Mouse (Mus musculus) liver, adult 2 months (tissue): ENCODE measurements around the gene Ulk4. TPM values are rescaled to one million over a fixed set of nuclear protein-coding genes. Genes with fewer than 3 reads are reported as not detected.

Source experiments
- DNase-seq: peaks from one replicate; pipeline ENCODE4 v3.0.0-alpha.2; 2011; ENCODE audit warnings: low read depth, low spot score; ENCODE audit errors: extremely low read depth
- H3K27ac ChIP-seq: fragments of 200-500 bp; replicated peaks from 2 replicates; pipeline ENCODE4 v1.5.1; 2012; ENCODE audit warnings: low read depth, mild to moderate bottlenecking, control low read depth, inconsistent platforms, low read length; ENCODE audit not compliant: insufficient read depth
- H3K27me3 ChIP-seq: fragments of 200-500 bp; 2 replicates; pipeline ENCODE4 v1.6.1; 2012; ENCODE audit warnings: mild to moderate bottlenecking, moderate library complexity, low read length, inconsistent platforms; ENCODE audit not compliant: control insufficient read depth, insufficient read depth
- H3K36me3 ChIP-seq: fragments of 200-500 bp; 2 replicates; pipeline ENCODE4 v1.6.1; 2012; ENCODE audit warnings: low read length, inconsistent platforms; ENCODE audit not compliant: control insufficient read depth, insufficient read depth
- H3K4me1 ChIP-seq: fragments of 200-500 bp; 2 replicates; pipeline ENCODE4 v1.6.1; 2011; ENCODE audit warnings: low read length; ENCODE audit not compliant: control insufficient read depth, insufficient read depth
- H3K4me3 ChIP-seq: fragments of 200-500 bp; 2 replicates; pipeline ENCODE4 v1.5.1; 2011; ENCODE audit warnings: low read depth, mild to moderate bottlenecking, control low read depth, low read length, moderate library complexity; ENCODE audit not compliant: insufficient read depth
- H3K79me2 ChIP-seq: fragments of 200-500 bp; 2 replicates; pipeline ENCODE4 v1.6.1; 2012; ENCODE audit warnings: inconsistent platforms, mild to moderate bottlenecking, low read length, moderate library complexity; ENCODE audit not compliant: control insufficient read depth, insufficient read depth
- H3K9ac ChIP-seq: fragments of 200-500 bp; 2 replicates; pipeline ENCODE4 v1.6.1; 2012; ENCODE audit warnings: low read depth, mild to moderate bottlenecking, control low read depth, inconsistent platforms, low read length
- CTCF ChIP-seq: fragments of 200-500 bp; IDR thresholded peaks from 2 replicates; pipeline ENCODE4 v1.5.1; 2011; ENCODE audit warnings: low read depth, low read length, control low read depth
- POLR2A ChIP-seq: fragments of 200-500 bp; IDR thresholded peaks from 2 replicates; pipeline ENCODE4 v1.6.1; 2011; ENCODE audit warnings: low read length, control low read depth; ENCODE audit not compliant: insufficient read depth; ENCODE audit errors: extremely low read depth
- WGBS: fragments of 180-500 bp; shearing (Covaris S2); methylation state at CpG from one replicate; pipeline ENCODE4 v1.1.7; 2018; 5-methylcytosine and 5-hydroxymethylcytosine counted together
- polyA plus RNA-seq: library from polyadenylated mRNA; depleted of rRNA; stranded (reverse); fragments of >200 nt; gene quantifications from 2 replicates; pipeline ENCODE4 v1.2.3, GENCODE M21; 2012
- total RNA-seq: library from RNA; depleted of rRNA; stranded (reverse); fragments of >200 nt; gene quantifications from 2 replicates; pipeline ENCODE4 v1.2.3, GENCODE M21; 2014

Ulk4 gene
- total and polyA plus RNA-seq, 2 experiments, result under 0.01 to 0.24 TPM

- no peak overlapping the region for H3K9ac ChIP-seq
- DNase-seq, result no peak
- no peaks in the 10 kb centered on the region for H3K36me3 ChIP-seq
- no peak overlapping the region for H3K4me3 ChIP-seq
- no peak overlapping the region for H3K27ac ChIP-seq
- H3K79me2 ChIP-seq, result no peaks in the 10 kb centered on the region
- no peaks in the 10 kb centered on the region for H3K27me3 ChIP-seq
- TF ChIP-seq CTCF, result no peak
- no peak for TF ChIP-seq POLR2A
- H3K4me1 ChIP-seq, result no peaks in the 10 kb centered on the region
- WGBS, result 90% methylated on average over 17 of the region's 17 CpGs
Observed at GRCm38 (mm10) chr9:121044471-121045206, 232.4 kb downstream of the Ulk4 start.

GRCm38 (mm10) chr9:121043021-121043420, 234.0 kb downstream of the Ulk4 start:
- Histone ChIP-seq H3K27me3 (no peaks in the 10 kb centered on the region), H3K4me1 (no peaks in the 10 kb centered on the region), H3K79me2 (no peaks in the 10 kb centered on the region), H3K27ac (no peak overlapping the region), H3K4me3 (no peak overlapping the region), H3K36me3 (no peaks in the 10 kb centered on the region), H3K9ac (no peak overlapping the region)
- DNase-seq, result no peak
- 90% methylated on average over 4 of the region's 4 CpGs for WGBS
- TF ChIP-seq POLR2A (no peak), CTCF (no peak)

GRCm38 (mm10) chr9:121038396-121038795, 238.6 kb downstream of the Ulk4 start:
- no peak for DNase-seq
- Histone ChIP-seq H3K27me3 (no peaks in the 10 kb centered on the region), H3K79me2 (no peaks in the 10 kb centered on the region), H3K4me3 (no peak overlapping the region), H3K27ac (no peak overlapping the region), H3K9ac (no peak overlapping the region), H3K4me1 (no peaks in the 10 kb centered on the region), H3K36me3 (no peaks in the 10 kb centered on the region)
- 79% methylated on average over 4 of the region's 4 CpGs for WGBS
- no peak for TF ChIP-seq POLR2A
- TF ChIP-seq CTCF, result no peak

GRCm38 (mm10) chr9:121037975-121038374, 239.0 kb downstream of the Ulk4 start:
- no peak overlapping the region for H3K27ac ChIP-seq
- no peaks in the 10 kb centered on the region for H3K36me3 ChIP-seq
- no peaks in the 10 kb centered on the region for H3K4me1 ChIP-seq
- no peak overlapping the region for H3K4me3 ChIP-seq
- no peak overlapping the region for H3K9ac ChIP-seq
- WGBS, result 95% methylated on average over 5 of the region's 5 CpGs
- H3K79me2 ChIP-seq, result no peaks in the 10 kb centered on the region
- no peaks in the 10 kb centered on the region for H3K27me3 ChIP-seq
- TF ChIP-seq POLR2A (no peak), CTCF (no peak)
- no peak for DNase-seq

GRCm38 (mm10) chr9:121035296-121035695, 241.7 kb downstream of the Ulk4 start:
- Histone ChIP-seq H3K36me3 (no peaks in the 10 kb centered on the region), H3K4me1 (no peaks in the 10 kb centered on the region), H3K27ac (no peak overlapping the region), H3K79me2 (no peaks in the 10 kb centered on the region), H3K9ac (no peak overlapping the region), H3K4me3 (no peak overlapping the region), H3K27me3 (no peaks in the 10 kb centered on the region)
- 72% methylated on average over 6 of the region's 6 CpGs for WGBS
- no peak for DNase-seq
- TF ChIP-seq POLR2A (no peak), CTCF (no peak)

GRCm38 (mm10) chr9:121033596-121033995, 243.4 kb downstream of the Ulk4 start:
- no peak for DNase-seq
- no peaks in the 10 kb centered on the region for H3K27me3 ChIP-seq
- no peak overlapping the region for H3K4me3 ChIP-seq
- H3K27ac ChIP-seq, result no peak overlapping the region
- WGBS, result 73% methylated on average over 4 of the region's 4 CpGs
- no peaks in the 10 kb centered on the region for H3K79me2 ChIP-seq
- no peak overlapping the region for H3K9ac ChIP-seq
- no peaks in the 10 kb centered on the region for H3K4me1 ChIP-seq
- no peak for TF ChIP-seq CTCF
- TF ChIP-seq POLR2A, result no peak
- no peaks in the 10 kb centered on the region for H3K36me3 ChIP-seq
